Mouse (Mus musculus): ENCODE data around the gene Pappa. TPM values are rescaled to one million over a fixed set of nuclear protein-coding genes. Genes with fewer than 3 reads are reported as not detected.

The Pappa gene
- polyA plus RNA-seq, 1 experiment, result not detected

- no peak for TF ChIP-seq GATA1 (IDR thresholded peaks at IDR 0.05; ENCODE audit: low read length)
Observed at GRCm38 (mm10) chr4:65146936-65147335, 23.0 kb downstream of the Pappa start.

DNA sequence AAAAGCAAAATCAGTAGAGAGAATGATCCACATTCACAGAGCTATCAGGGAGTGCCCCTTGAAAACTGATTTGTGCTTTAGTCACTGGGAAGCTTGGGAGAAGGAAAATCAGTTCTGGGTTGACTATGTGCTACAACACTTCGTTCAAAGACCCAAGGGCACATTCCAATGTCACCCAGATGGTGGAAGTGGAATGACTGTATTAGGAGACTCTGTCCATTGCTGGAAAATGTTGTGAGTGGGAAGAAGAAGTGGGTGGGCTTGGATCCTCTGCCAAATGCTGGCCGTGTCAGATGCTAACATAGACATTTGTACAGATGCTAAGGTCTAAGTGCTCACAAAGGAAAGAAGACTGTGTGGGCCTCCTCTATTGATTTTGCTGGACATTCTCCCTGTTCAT lies 29.6 kb downstream of the Pappa start:
- TF ChIP-seq GATA1 (IDR thresholded peaks at IDR 0.05; ENCODE audit: low read length), result no peak

DNA sequence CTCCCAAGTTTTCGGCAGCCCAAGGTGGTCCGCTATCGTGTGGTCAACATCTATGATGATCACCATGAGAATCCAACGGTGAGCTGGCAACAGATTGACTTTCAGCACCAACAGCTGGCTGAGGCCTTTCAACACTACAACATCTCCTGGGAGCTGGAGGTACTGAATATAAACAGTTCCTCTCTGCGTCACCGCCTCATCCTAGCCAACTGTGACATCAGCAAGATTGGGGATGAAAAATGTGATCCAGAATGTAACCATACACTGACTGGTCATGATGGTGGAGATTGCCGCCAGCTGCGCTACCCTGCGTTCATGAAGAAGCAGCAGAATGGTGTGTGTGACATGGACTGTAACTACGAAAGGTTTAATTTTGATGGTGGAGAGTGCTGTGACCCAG lies 32.3 kb downstream of the Pappa start:
- TF ChIP-seq GATA1 (IDR thresholded peaks at IDR 0.05; ENCODE audit: low read length), result no peak

DNA sequence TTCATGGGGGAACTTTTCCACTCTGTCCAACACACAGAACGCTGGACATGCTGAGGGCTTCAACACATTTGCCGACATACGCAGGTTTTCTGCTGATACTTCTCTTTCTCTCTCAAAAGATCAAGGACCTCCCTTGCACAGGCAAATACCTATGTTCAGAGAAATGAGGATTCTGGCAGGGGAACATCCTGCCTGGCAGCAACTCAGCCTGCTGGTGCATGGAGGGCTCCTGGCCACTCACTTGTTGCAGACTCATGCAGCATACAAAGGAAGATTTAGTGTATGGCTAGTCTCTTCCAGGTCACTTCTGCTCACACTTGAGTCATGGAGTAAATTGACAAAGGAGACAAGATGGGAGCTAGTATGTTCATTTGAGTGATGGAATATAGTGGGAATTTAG lies 34.7 kb downstream of the Pappa start:
- TF ChIP-seq GATA1 (IDR thresholded peaks at IDR 0.05; ENCODE audit: low read length), result no peak

DNA sequence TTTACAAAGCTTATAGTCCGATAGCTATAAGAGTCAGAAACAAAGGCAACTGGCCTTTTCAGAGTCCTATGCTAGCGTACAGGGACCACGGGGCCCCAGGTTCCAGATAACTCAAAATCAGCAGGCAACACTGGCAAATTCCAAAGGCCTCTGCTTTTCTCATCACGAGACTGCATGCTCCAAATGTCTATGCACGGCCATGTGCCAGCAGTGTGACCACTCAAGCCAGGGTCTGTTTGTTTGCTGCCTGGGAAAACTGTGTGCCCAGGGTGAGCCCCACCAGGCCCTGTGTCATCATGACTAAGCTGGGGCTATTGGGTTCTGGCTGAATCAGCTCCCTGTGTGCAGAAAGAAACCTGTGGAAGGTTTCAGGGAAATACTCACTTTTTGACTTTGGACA lies 35.5 kb downstream of the Pappa start:
- TF ChIP-seq GATA1 (IDR thresholded peaks at IDR 0.05; ENCODE audit: low read length), result no peak

DNA sequence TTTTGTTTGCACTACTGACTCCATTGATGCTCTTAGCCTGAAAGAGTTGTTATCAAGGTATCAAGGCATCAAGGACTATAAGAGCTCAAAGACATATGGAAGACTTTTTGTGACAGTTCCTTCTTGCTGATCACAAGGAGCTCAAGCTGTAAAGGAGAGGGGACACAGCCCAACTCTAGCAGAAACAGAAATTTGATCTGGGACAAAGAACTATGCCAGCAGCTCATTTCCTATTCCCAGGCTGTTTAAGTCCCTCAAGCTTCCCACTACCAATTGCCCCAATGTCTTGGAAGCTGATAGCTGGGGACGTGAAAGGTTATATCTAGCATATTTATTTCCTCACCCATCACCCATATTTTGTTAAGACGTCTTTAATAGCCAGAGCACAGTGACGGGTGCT lies 39.7 kb downstream of the Pappa start:
- TF ChIP-seq GATA1 (IDR thresholded peaks at IDR 0.05; ENCODE audit: low read length), result no peak

- TF ChIP-seq GATA1 (IDR thresholded peaks at IDR 0.05; ENCODE audit: low read length), result no peak
Observed at GRCm38 (mm10) chr4:65166288-65166835, 42.4 kb downstream of the Pappa start.

- no peak for TF ChIP-seq GATA1 (IDR thresholded peaks at IDR 0.05; ENCODE audit: low read length)
Observed at GRCm38 (mm10) chr4:65174505-65174904, 50.5 kb downstream of the Pappa start.

DNA sequence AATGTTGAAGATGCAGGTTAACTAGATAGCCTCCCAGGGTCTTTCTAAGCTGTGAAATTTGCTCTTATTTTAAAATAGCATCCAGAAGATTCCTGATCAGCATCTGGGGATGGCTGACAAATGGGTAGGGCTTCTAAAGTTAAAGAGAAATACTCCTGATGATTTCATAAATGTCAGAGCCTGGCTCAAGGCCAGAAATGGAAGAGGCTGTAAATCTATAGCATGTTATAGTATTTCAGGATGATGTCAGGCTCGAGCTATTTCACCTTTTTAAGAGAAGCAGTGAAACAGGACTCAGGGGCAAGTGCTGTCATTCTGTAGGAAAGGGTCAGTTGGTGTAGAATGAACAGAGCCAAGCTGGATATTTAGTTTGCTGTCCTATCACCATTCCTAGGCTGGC lies 54.2 kb downstream of the Pappa start:
- TF ChIP-seq GATA1 (IDR thresholded peaks at IDR 0.05; ENCODE audit: low read length), result no peak

GRCm38 (mm10) chr4:65187236-65187635 lies 63.3 kb downstream of the Pappa start:
- no peak for TF ChIP-seq GATA1 (IDR thresholded peaks at IDR 0.05; ENCODE audit: low read length)

- TF ChIP-seq GATA1 (IDR thresholded peaks at IDR 0.05; ENCODE audit: low read length), result no peak
Observed at GRCm38 (mm10) chr4:65187716-65188115, 63.7 kb downstream of the Pappa start.

DNA sequence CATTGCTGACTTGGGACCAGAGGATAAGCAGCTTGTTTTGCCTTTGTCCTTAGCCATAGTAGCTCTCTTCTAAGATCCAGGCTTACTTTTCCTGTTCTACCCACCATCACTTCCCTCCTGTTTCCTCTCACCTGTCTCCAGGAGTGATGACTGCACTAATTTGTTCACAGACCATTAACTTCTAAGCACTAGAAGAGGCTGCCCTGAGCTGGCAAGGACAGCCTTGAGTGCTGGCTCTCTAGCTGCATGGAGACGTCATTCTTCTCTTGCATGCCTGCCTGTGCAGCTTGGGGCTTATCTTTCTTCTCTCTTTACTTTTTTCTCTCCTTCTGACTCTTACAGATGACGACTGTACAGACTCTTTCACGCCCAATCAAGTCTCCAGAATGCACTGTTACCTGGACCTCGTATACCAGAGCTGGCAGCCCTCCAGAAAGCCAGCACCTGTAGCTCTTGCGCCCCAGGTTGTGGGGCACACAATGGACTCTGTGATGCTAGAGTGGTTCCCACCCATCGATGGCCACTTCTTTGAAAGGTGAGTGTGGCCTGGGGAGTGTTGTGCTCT lies 65.0 kb downstream of the Pappa start:
- TF ChIP-seq GATA1 (IDR thresholded peaks at IDR 0.05; ENCODE audit: low read length), result no peak

- no peak for TF ChIP-seq GATA1 (IDR thresholded peaks at IDR 0.05; ENCODE audit: low read length)
Observed at GRCm38 (mm10) chr4:65192810-65193209, 68.8 kb downstream of the Pappa start.

DNA sequence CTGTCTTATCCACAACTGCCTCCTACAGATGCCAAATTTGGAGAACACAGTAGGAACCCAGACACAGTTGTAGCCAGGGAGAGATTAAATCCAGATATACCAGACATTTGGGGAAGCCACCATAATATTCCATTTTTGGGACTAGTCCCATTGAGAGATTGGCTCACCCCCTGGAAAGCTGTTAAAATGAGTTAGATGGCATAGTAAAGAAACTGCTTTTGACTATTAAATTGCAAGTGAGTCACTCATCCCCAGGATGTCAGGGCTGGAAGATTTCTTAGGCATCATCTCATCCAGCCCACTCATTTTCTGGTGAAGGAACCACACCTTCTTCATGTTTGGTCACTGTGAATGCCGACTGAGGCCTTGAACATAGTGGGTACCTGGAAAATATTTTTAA lies 72.0 kb downstream of the Pappa start:
- no peak for TF ChIP-seq GATA1 (IDR thresholded peaks at IDR 0.05; ENCODE audit: low read length)

GRCm38 (mm10) chr4:65203666-65204065 lies 79.7 kb downstream of the Pappa start:
- no peak for TF ChIP-seq GATA1 (IDR thresholded peaks at IDR 0.05; ENCODE audit: low read length)

- no peak for TF ChIP-seq GATA1 (IDR thresholded peaks at IDR 0.05; ENCODE audit: low read length)
Observed at GRCm38 (mm10) chr4:65205446-65205845, 81.5 kb downstream of the Pappa start.

DNA sequence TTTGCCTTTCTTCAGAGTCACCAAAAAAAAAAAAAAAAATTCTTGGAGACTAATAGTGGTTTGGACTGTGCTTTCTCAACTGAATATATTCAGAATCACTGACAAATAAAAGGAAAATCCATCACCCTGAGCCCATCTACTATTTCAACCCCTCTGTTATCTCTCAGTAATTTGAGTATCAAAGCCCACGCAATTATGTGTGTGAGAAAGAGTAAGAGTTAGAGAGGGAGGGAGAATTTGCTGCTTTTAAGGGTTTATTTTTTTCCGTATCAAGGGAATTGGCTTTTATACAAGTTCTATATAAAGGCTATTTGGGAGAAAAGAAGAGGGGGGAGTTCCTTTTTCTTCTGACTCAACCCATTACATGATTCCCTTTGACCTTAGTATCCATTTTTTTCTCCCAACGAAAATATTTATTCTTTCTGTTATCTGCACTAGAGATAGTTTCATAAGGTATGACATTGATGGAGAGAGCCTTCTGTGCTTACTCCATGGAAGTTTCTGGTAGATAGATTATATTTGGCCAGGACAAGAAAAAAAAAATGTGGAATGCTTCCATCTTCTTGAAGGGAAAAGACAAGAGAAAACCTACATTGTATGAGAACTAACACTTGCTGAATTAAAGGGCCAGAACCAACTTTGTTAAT lies 85.5 kb downstream of the Pappa start:
- no peak for TF ChIP-seq GATA1 (IDR thresholded peaks at IDR 0.05; ENCODE audit: low read length)

Data from G1E-ER4 (cell line).